Mouse (Mus musculus) thymus, adult 2 months (tissue): ENCODE results near the gene Alpl. TPM values are rescaled to one million over a fixed set of nuclear protein-coding genes. Genes with fewer than 3 reads are reported as not detected.

Source experiments
- DNase-seq: peaks from one replicate; pipeline ENCODE4 v3.0.0; 2021
- H3K27ac ChIP-seq: fragments of 200-500 bp; 2 replicates; pipeline ENCODE4 v1.5.1; 2012; ENCODE audit warnings: low read length, control low read depth; ENCODE audit not compliant: control insufficient read depth, insufficient read depth
- H3K27me3 ChIP-seq: fragments of 200-500 bp; 2 replicates; pipeline ENCODE4 v1.6.1; 2012; ENCODE audit warnings: mild to moderate bottlenecking, low read length, moderate library complexity, mixed read lengths; ENCODE audit not compliant: control insufficient read depth, insufficient read depth
- H3K36me3 ChIP-seq: fragments of 200-500 bp; 2 replicates; pipeline ENCODE4 v1.6.1; 2012; ENCODE audit warnings: mild to moderate bottlenecking, low read length, moderate library complexity; ENCODE audit not compliant: control insufficient read depth, insufficient read depth
- H3K4me1 ChIP-seq: fragments of 200-500 bp; replicated peaks from 2 replicates; pipeline ENCODE4 v1.6.1; 2012; ENCODE audit warnings: low read length; ENCODE audit not compliant: control insufficient read depth, insufficient read depth
- H3K4me3 ChIP-seq: fragments of 200-500 bp; 2 replicates; pipeline ENCODE4 v1.5.1; 2012; ENCODE audit warnings: mild to moderate bottlenecking, low read length, control low read depth, moderate library complexity; ENCODE audit not compliant: control insufficient read depth, insufficient read depth
- CTCF ChIP-seq: fragments of 200-500 bp; IDR thresholded peaks from 2 replicates; pipeline ENCODE4 v1.5.1; 2012; ENCODE audit warnings: mild to moderate bottlenecking, control low read depth, low read length, moderate library complexity, borderline replicate concordance; ENCODE audit not compliant: control insufficient read depth, poor library complexity, insufficient read depth; ENCODE audit errors: extremely low read depth
- POLR2A ChIP-seq: fragments of 200-500 bp; IDR thresholded peaks from 2 replicates; pipeline ENCODE4 v1.6.1; 2012; ENCODE audit warnings: mild to moderate bottlenecking, low read length, control low read depth, moderate library complexity; ENCODE audit not compliant: control insufficient read depth, poor library complexity, insufficient read depth; ENCODE audit errors: extremely low read depth
- WGBS: fragments of 180-500 bp; shearing (Covaris S2); methylation state at CpG from one replicate; pipeline ENCODE4 v1.1.7; 2018; 5-methylcytosine and 5-hydroxymethylcytosine counted together
- polyA plus RNA-seq: library from polyadenylated mRNA; depleted of rRNA; stranded (reverse); fragments of >200 nt; gene quantifications from 2 replicates; pipeline ENCODE4 v1.2.3, GENCODE M21; 2012

The Alpl gene
- polyA plus RNA-seq, 1 experiment, result 5.1 TPM

- Histone ChIP-seq H3K4me1 (no peaks in the 10 kb centered on the region), H3K4me3 (no peak overlapping the region), H3K27me3 (no peaks in the 10 kb centered on the region; the same call in 1 of the 2 replicates), H3K36me3 (no peaks in the 10 kb centered on the region), H3K27ac (no peak overlapping the region)
- DNase-seq, result no peak
- WGBS, result 95% methylated on average over 18 of the region's 18 CpGs
- TF ChIP-seq POLR2A (no peak), CTCF (no peak)
Measured at GRCm38 (mm10) chr4:137726739-137727505, 69.3 kb downstream of the Alpl start.

- no peak for TF ChIP-seq CTCF
- TF ChIP-seq POLR2A, result no peak
- H3K4me3 ChIP-seq, result no peak overlapping the region
- no peak overlapping the region for H3K27ac ChIP-seq
- H3K36me3 ChIP-seq, result no peaks in the 10 kb centered on the region
- no peak for DNase-seq
- H3K4me1 ChIP-seq, result no peaks in the 10 kb centered on the region
- H3K27me3 ChIP-seq, result no peaks in the 10 kb centered on the region; the same call in 1 of the 2 replicates
- 86% methylated on average over 13 of the region's 13 CpGs for WGBS
Measured at GRCm38 (mm10) chr4:137725541-137726145, 70.5 kb downstream of the Alpl start.

- peak; percentile 62 for DNase-seq
- 64% methylated on average over 8 of the region's 8 CpGs for WGBS
- no peaks in the 10 kb centered on the region; the same call in 1 of the 2 replicates for H3K27me3 ChIP-seq
- TF ChIP-seq POLR2A (no peak), CTCF (peak; percentile 96)
- no peaks in the 10 kb centered on the region for H3K4me1 ChIP-seq
- H3K27ac ChIP-seq, result no peak overlapping the region
- no peaks in the 10 kb centered on the region for H3K36me3 ChIP-seq
- no peak overlapping the region for H3K4me3 ChIP-seq
Measured at GRCm38 (mm10) chr4:137724766-137725165, 71.4 kb downstream of the Alpl start.

GRCm38 (mm10) chr4:137724212-137724611 is 72.0 kb downstream of the Alpl start:
- H3K27me3 ChIP-seq, result no peaks in the 10 kb centered on the region; the same call in 1 of the 2 replicates
- H3K4me1 ChIP-seq, result no peaks in the 10 kb centered on the region; the same call in 1 of the 2 replicates
- 52% methylated on average over 11 of the region's 11 CpGs for WGBS
- no peaks in the 10 kb centered on the region for H3K36me3 ChIP-seq
- no peak for DNase-seq
- no peak overlapping the region for H3K27ac ChIP-seq
- no peak for TF ChIP-seq POLR2A
- TF ChIP-seq CTCF, result no peak
- H3K4me3 ChIP-seq, result no peak overlapping the region

GRCm38 (mm10) chr4:137723527-137723926 is 72.7 kb downstream of the Alpl start:
- TF ChIP-seq POLR2A (no peak), CTCF (no peak)
- DNase-seq, result no peak
- H3K27me3 ChIP-seq, result no peaks in the 10 kb centered on the region; the same call in 1 of the 2 replicates
- 33% methylated on average over 25 of the region's 25 CpGs for WGBS
- H3K4me1 ChIP-seq, result no peaks in the 10 kb centered on the region; the same call in 1 of the 2 replicates
- no peak overlapping the region for H3K27ac ChIP-seq
- no peaks in the 10 kb centered on the region for H3K36me3 ChIP-seq
- no peak overlapping the region for H3K4me3 ChIP-seq

- Histone ChIP-seq H3K36me3 (no peaks in the 10 kb centered on the region), H3K4me1 (no peaks in the 10 kb centered on the region; the same call in 1 of the 2 replicates), H3K4me3 (no peak overlapping the region), H3K27me3 (no peaks in the 10 kb centered on the region; the same call in 1 of the 2 replicates), H3K27ac (no peak overlapping the region)
- TF ChIP-seq POLR2A, result no peak
- TF ChIP-seq CTCF, result peak; percentile 85; the same call in 1 of the 2 replicates
- WGBS, result 17% methylated on average over 12 of the region's 12 CpGs
- DNase-seq, result peak; percentile 67
Measured at GRCm38 (mm10) chr4:137722692-137723427, 73.3 kb downstream of the Alpl start.
